Mouse (Mus musculus) 416B (cell line): Measurements from ENCODE around the gene Ppia.
A peak's percentile ranks its signal among the peaks of the same experiment; 100 is the strongest.
"Not testable (repeated sequence)": the region's sequence is repeated elsewhere in the genome, so short reads cannot be mapped to it uniquely, and the experiment has no call there.

Experiments
- DNase-seq: peaks from one replicate; pipeline ENCODE4 v3.0.0; 2011; ENCODE audit warnings: low read depth

Gene Ppia

GRCm38 (mm10) chr11:6404699-6405566, 10.3 kb upstream of the Ppia start:
- no peak for DNase-seq

- no peak for DNase-seq
These were observed 9.6 kb upstream of the Ppia start for GRCm38 (mm10) chr11:6405591-6406081.

- DNase-seq, result peak; percentile 61
These were observed 8.7 kb upstream of the Ppia start for GRCm38 (mm10) chr11:6406251-6407161.

- no peak for DNase-seq
These were observed 8.1 kb upstream of the Ppia start for GRCm38 (mm10) chr11:6407162-6407621.

GRCm38 (mm10) chr11:6410050-6410602, 5.1 kb upstream of the Ppia start:
- peak; percentile 62 for DNase-seq

GRCm38 (mm10) chr11:6410755-6411154, 4.5 kb upstream of the Ppia start:
- DNase-seq, result not testable (repeated sequence)

GRCm38 (mm10) chr11:6411684-6412083, 3.6 kb upstream of the Ppia start:
- DNase-seq, result peak; percentile 74

- no peak for DNase-seq
These were observed 2.0 kb upstream of the Ppia start for GRCm38 (mm10) chr11:6413264-6413663.

GRCm38 (mm10) chr11:6415551-6416404, 535 bp downstream of the Ppia start:
- peak; percentile 95 for DNase-seq

- DNase-seq, result peak; percentile 81
These were observed 1.3 kb downstream of the Ppia start for GRCm38 (mm10) chr11:6416405-6417034.

- no peak for DNase-seq
These were observed 1.8 kb downstream of the Ppia start for GRCm38 (mm10) chr11:6417069-6417468.

GRCm38 (mm10) chr11:6417490-6417889, 2.2 kb downstream of the Ppia start:
- DNase-seq, result no peak

GRCm38 (mm10) chr11:6418751-6419150, 3.5 kb downstream of the Ppia start:
- no peak for DNase-seq

GRCm38 (mm10) chr11:6419156-6419555, 3.9 kb downstream of the Ppia start:
- not testable (repeated sequence) for DNase-seq

GRCm38 (mm10) chr11:6420283-6420703, 5.0 kb downstream of the Ppia start:
- DNase-seq, result peak; percentile 73

GRCm38 (mm10) chr11:6420722-6421350, 5.6 kb downstream of the Ppia start:
- DNase-seq, result peak; percentile 55

- no peak for DNase-seq
These were observed 14.9 kb downstream of the Ppia start for GRCm38 (mm10) chr11:6430186-6430585.

GRCm38 (mm10) chr11:6436442-6436841, 21.2 kb downstream of the Ppia start:
- DNase-seq, result peak; percentile 68

- DNase-seq, result no peak
These were observed 22.4 kb downstream of the Ppia start for GRCm38 (mm10) chr11:6437667-6438066.

GRCm38 (mm10) chr11:6440171-6440570, 24.9 kb downstream of the Ppia start:
- DNase-seq, result no peak
